Mouse (Mus musculus) bone marrow macrophage, adult 2 months (primary cell): Measurements from ENCODE around the gene Ebpl. TPM values are rescaled to one million over a fixed set of nuclear protein-coding genes. Genes with fewer than 3 reads are reported as not detected.

Source experiments
- H3K27ac ChIP-seq: 2 replicates; pipeline ENCODE4 v1.5.1; 2012; ENCODE audit warnings: low read depth, low read length; ENCODE audit not compliant: insufficient read depth
- H3K4me1 ChIP-seq: 2 replicates; pipeline ENCODE4 v1.6.1; 2012; ENCODE audit warnings: low read length; ENCODE audit not compliant: control insufficient read depth, insufficient read depth
- H3K4me3 ChIP-seq: 2 replicates; pipeline ENCODE4 v1.5.1; 2012; ENCODE audit warnings: mild to moderate bottlenecking, low read length, moderate library complexity; ENCODE audit not compliant: insufficient read depth
- CTCF ChIP-seq: IDR thresholded peaks from 2 replicates; pipeline ENCODE4 v1.5.1; 2012; ENCODE audit warnings: low read depth, mild to moderate bottlenecking, low read length, moderate library complexity
- POLR2A ChIP-seq: IDR thresholded peaks from 2 replicates; pipeline ENCODE4 v1.6.1; 2012; ENCODE audit warnings: mild to moderate bottlenecking, low read depth, low read length, borderline replicate concordance
- polyA plus RNA-seq: library from polyadenylated mRNA; stranded (reverse); fragments of >200 nt; gene quantifications from 2 replicates; pipeline ENCODE4 v1.2.4, GENCODE M21; 2012; ENCODE audit not compliant: missing spikeins, insufficient read depth, insufficient read length

Ebpl gene
- polyA plus RNA-seq, 1 experiment = 8.8 TPM

DNA sequence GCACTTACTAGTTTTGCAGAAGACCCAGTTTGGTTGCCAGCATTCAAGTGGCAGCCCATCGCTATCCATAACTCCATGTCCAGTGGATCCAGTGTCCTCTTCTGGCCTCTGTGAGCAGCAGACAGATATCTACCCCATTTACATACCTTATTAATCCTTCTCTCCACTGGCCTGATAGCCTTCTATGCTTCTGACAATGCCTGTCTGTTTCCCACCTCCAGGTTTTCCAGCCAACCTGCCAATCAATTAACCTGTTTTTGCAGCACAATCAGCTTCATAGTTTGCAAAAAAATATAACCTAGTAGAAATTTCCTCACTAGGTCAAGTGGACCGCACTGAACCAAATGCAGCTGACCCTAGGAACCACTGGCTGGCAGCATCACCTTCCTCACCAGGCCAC is 2.0 kb upstream of the Ebpl start:
- H3K4me3 ChIP-seq = no peak overlapping the region
- no peak overlapping the region for H3K27ac ChIP-seq
- TF ChIP-seq CTCF = no peak
- H3K4me1 ChIP-seq = peaks cover 13% of the 10 kb centered on the region

DNA sequence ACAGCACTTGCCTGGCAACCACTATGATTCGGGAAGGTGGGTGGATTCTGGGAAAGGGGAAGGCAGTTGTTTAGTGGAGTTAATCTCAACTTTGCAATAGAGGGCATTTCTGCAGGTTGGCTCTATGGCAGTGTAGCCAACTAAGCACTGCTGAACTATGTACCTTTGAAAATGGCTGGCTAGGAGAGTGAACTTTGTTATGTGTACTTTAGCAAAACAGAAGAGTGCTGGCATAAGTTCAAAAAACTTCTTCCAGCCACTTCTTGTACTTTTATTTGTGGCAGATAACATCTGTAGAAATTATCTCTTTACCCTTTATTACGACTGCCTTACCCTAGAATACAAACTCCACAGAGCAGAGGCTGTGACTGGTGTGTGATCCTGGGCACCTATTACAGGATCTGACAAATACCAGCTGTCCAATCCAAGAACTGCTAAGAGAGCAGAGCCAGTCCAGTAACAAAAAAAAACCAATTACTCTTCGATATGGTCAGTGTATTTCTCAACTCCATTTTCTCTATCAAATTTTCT is 807 bp upstream of the Ebpl start:
- TF ChIP-seq POLR2A (no peak), CTCF (no peak)
- Histone ChIP-seq H3K27ac (no peak overlapping the region), H3K4me3 (no peak overlapping the region), H3K4me1 (peaks cover 13% of the 10 kb centered on the region)

DNA sequence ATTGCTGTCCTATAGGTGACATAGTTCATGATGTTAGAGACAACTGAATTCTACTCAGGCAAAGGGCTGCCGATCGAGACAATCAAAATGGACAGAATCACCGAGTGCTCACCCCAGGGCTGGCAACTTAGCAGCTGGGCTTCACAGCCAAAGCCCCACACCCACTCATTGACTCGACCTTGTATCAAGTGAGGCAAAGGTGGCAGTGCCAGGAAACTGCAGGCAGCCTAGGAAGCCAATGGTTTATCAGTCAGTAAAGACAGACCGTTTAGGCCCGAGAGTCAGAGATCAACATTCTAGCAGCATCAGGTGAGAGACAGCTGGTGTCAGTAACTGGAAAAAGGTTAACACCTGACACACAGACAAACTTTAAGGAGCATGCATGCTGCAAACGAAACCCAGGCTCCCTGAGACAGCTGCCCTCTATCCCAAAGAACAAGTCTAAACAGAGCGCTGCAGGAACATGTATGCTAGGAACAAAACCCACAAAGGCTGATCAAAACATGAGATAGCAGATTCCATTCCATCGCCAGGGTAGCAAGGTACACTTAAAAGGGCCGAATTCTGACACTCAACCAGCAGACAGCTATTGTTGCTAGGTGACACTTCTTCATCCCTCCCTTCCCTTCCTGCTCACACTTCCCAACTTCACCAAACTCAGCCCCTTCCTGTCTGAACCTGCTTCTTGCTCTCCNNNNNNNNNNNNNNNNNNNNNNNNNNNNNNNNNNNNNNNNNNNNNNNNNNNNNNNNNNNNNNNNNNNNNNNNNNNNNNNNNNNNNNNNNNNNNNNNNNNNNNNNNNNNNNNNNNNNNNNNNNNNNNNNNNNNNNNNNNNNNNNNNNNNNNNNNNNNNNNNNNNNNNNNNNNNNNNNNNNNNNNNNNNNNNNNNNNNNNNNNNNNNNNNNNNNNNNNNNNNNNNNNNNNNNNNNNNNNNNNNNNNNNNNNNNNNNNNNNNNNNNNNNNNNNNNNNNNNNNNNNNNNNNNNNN is 5.7 kb downstream of the Ebpl start:
- TF ChIP-seq POLR2A (no peak), CTCF (no peak)
- Histone ChIP-seq H3K4me3 (no peak overlapping the region), H3K4me1 (peaks cover 5% of the 10 kb centered on the region), H3K27ac (no peak overlapping the region)

DNA sequence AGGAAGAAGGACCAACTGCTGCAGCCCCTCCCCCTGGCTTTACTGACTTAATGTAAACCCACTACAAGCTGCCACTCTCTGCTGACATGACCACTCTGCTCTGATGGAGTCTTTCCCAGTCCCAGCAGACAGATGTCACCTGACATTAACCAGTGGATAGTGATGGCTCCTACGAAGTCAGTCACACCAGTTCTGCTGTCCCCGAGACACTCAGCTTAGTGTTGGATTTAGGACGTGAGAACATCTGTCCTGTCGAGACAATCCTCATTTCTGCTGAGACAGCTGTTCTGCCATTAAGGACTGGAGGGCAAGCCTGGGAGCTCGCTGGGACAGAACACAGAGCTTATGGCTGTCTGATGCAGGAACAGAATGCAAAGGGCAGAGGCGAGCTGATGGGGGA is 9.4 kb downstream of the Ebpl start:
- H3K4me1 ChIP-seq = no peaks in the 10 kb centered on the region
- no peak for TF ChIP-seq CTCF
- TF ChIP-seq POLR2A = no peak
- no peak overlapping the region for H3K4me3 ChIP-seq
- H3K27ac ChIP-seq = no peak overlapping the region

DNA sequence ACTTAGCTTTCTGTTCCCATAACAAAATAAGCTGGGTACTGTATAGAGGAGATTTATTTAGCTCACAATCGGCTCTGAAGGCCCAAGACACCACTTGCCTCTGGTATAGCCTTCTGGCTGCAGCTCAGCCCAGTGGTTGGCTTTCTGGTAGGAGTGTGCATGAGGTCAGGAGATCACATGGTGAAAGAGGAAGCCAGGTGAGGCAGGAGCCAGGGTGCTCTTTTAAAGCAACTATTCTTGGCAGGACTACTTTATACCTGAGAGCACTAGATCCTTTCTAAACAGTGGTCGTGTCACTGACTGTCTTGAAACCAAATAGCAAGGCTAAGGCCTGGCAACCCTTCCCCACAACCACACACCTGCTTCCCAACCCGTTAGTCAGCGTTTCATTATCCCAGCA is 10.4 kb downstream of the Ebpl start:
- Histone ChIP-seq H3K4me3 (no peak overlapping the region), H3K27ac (no peak overlapping the region), H3K4me1 (no peaks in the 10 kb centered on the region)
- no peak for TF ChIP-seq POLR2A
- TF ChIP-seq CTCF = no peak

- TF ChIP-seq POLR2A (no peak), CTCF (no peak)
- Histone ChIP-seq H3K4me1 (no peaks in the 10 kb centered on the region), H3K27ac (no peak overlapping the region), H3K4me3 (no peak overlapping the region)
Observed at GRCm38 (mm10) chr14:61346827-61347698, 13.2 kb downstream of the Ebpl start.

- H3K4me1 ChIP-seq = no peaks in the 10 kb centered on the region
- no peak overlapping the region for H3K27ac ChIP-seq
- no peak overlapping the region for H3K4me3 ChIP-seq
- no peak for TF ChIP-seq CTCF
- no peak for TF ChIP-seq POLR2A
Observed at GRCm38 (mm10) chr14:61344590-61344989, 15.6 kb downstream of the Ebpl start.

DNA sequence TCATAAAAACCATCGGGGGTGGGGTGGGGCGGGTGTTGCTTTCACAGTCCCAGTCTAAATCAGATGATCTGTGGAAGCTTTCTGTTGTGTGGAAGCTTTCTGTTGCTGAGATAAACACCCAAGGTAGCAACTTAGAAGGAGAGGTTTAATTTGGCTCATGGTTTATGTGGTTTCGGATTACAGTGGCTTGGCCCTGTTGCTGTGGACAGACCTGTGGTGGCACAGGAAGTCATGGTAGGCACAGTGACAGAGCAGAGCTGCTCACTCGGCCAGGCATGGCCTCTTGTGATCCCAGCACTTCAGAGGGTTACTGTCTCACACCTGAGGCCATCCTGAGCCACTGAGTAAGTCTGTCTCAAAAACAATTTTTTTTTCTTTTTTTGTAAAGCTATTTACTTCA is 20.9 kb downstream of the Ebpl start:
- H3K27ac ChIP-seq = no peak overlapping the region
- TF ChIP-seq CTCF (no peak), POLR2A (no peak)
- H3K4me1 ChIP-seq = 0 out of 2 replicates have a peak, but pooled peaks cover 2% of the 10 kb centered on the region
- no peak overlapping the region for H3K4me3 ChIP-seq

DNA sequence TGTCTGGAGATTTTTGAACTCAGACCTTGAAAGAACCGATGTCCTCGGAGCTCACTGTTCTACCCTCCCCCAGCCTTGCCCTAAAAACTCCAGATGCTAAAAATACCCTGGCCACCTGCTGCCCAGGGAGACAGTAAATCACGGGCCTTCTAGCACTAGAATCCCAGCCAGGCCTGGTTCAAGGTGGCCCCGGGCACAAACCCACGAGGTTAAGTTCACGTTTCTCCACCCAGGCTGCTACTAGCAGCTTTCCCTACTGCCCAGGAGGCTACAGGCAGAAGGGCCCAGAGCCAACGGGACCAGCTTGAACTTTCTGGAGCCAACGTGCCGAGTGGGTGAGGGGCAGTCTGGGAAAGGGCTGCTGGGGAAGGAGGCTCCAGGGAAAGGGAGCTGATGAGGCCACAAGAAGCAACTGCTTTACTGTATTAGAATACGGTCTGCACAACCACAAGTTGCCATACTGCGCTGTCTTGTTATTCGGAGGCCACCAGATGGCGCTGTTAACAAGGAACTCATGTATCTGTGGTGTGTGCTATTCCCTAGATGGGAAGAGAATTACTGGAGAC is 29.2 kb downstream of the Ebpl start:
- H3K4me1 ChIP-seq = peaks cover 6% of the 10 kb centered on the region; the same call in 1 of the 2 replicates
- TF ChIP-seq CTCF (peak; percentile 53), POLR2A (no peak)
- H3K27ac ChIP-seq = no peak overlapping the region
- no peak overlapping the region; the same call in 1 of the 2 replicates for H3K4me3 ChIP-seq

DNA sequence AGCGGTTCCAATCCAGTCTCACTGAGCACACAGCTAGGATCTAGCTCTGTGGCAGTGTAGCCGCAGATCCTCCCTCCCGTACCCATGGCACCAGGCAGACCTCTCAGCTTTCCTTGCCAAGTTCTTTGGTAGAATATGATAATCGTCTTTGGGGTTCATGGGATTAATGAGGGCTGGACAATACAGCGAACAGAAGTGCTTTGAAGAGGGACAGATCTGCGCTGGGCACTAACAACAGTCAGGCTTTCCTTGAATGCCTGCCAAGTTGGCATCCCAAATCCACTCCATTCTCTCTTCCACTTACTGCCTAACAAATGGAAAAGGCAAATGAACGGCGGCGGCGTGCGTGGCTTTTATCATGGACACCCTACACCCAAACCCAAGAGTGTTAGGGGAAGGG is 29.6 kb downstream of the Ebpl start:
- Histone ChIP-seq H3K27ac (no peak overlapping the region), H3K4me1 (peaks cover 4% of the 10 kb centered on the region; the same call in 1 of the 2 replicates), H3K4me3 (no peak overlapping the region)
- TF ChIP-seq POLR2A (no peak), CTCF (no peak)
